Mouse (Mus musculus): ENCODE data around the gene Sypl. TPM values are rescaled to one million over a fixed set of nuclear protein-coding genes. Genes with fewer than 3 reads are reported as not detected.

Gene Sypl
- polyA plus RNA-seq (2015; fragmentation: Illumina TruSeq; extraction: RNeasy Lipid Tissue Mini Kit (QIAGEN cat#74804); ENCODE audit: insufficient read depth, low read depth, low replicate concordance): 24.0 TPM

GRCm38 (mm10) chr12:32953596-32954215, at the start of gene Sypl:
Sypl (plus strand) TSS chr12:32953891.

Other genes with a start within 250 kb of the Sypl start
- gene Nampt, start 134.3 kb upstream of the Sypl start, polyA plus RNA-seq (2015; fragmentation: Illumina TruSeq; extraction: RNeasy Lipid Tissue Mini Kit (QIAGEN cat#74804); ENCODE audit: insufficient read depth, low read depth, low replicate concordance): 4.8 TPM
- gene Cdhr3, start 139.0 kb downstream of the Sypl start, polyA plus RNA-seq (2015; fragmentation: Illumina TruSeq; extraction: RNeasy Lipid Tissue Mini Kit (QIAGEN cat#74804); ENCODE audit: insufficient read depth, low read depth, low replicate concordance): not detected
- 7.4 TPM for gene Atxn7l1, start 193.8 kb downstream of the Sypl start, polyA plus RNA-seq (2015; fragmentation: Illumina TruSeq; extraction: RNeasy Lipid Tissue Mini Kit (QIAGEN cat#74804); ENCODE audit: insufficient read depth, low read depth, low replicate concordance)